Mouse (Mus musculus) CH12.LX (cell line): ENCODE data around the gene Zfhx3. TPM values are rescaled to one million over a fixed set of nuclear protein-coding genes. Genes with fewer than 3 reads are reported as not detected.

Experiments used
- DNase-seq: peaks from one replicate; pipeline ENCODE4 v3.0.0-alpha.2; 2013; ENCODE audit errors: extremely low read depth
- H3K27ac ChIP-seq: 2 replicates; pipeline ENCODE4 v1.5.1; 2012; ENCODE audit warnings: low read depth, mild to moderate bottlenecking, control low read depth, moderate library complexity; ENCODE audit not compliant: insufficient read depth
- H3K27me3 ChIP-seq: replicated peaks from 2 replicates; pipeline ENCODE3; 2012; ENCODE audit warnings: inconsistent platforms
- H3K36me3 ChIP-seq, 2 experiments: replicated peaks in 1 of 2; 2 replicates each; pipeline versions ENCODE3 to v1.6.1; 2012; ENCODE audit warnings: inconsistent platforms in 1 of 2, low read length in 1 of 2, mild to moderate bottlenecking in 1 of 2, mixed read lengths in 1 of 2, moderate library complexity in 1 of 2; ENCODE audit not compliant: control insufficient read depth in 1 of 2, insufficient read depth in 1 of 2
- H3K4me1 ChIP-seq, 2 experiments: 2 replicates each; pipeline ENCODE4 v1.6.1; 2012; ENCODE audit warnings: inconsistent platforms in 1 of 2, moderate library complexity in 1 of 2; ENCODE audit not compliant: insufficient read depth in 2 of 2, control insufficient read depth in 1 of 2
- H3K4me2 ChIP-seq: 2 replicates; pipeline ENCODE4 v1.6.1; 2012; ENCODE audit warnings: low read depth, mild to moderate bottlenecking, control low read depth; ENCODE audit not compliant: poor library complexity, insufficient read depth, severe bottlenecking
- H3K4me3 ChIP-seq, 3 experiments: fragments of 150-350 bp in 1 of 3; sonication (generic) in 1 of 3; replicated peaks in 1 of 3; 2 replicates each; pipeline versions ENCODE3 to v1.5.1; 2011 to 2012; ENCODE audit warnings: low read depth in 2 of 3, low read length in 2 of 3, mild to moderate bottlenecking in 2 of 3, moderate library complexity in 2 of 3, control low read depth in 1 of 3, improper control_type of control experiment in 1 of 3, inconsistent platforms in 1 of 3, mixed read lengths in 1 of 3; ENCODE audit not compliant: poor library complexity in 1 of 3
- H3K79me2 ChIP-seq: replicated peaks from 2 replicates; pipeline ENCODE4 v1.6.1; 2012; ENCODE audit warnings: mild to moderate bottlenecking, moderate library complexity; ENCODE audit not compliant: control insufficient read depth, poor library complexity, insufficient read depth, severe bottlenecking; ENCODE audit errors: extremely low read depth
- H3K9ac ChIP-seq: 2 replicates; pipeline ENCODE4 v1.6.1; 2012; ENCODE audit warnings: low read depth, mild to moderate bottlenecking, control low read depth, moderate library complexity; ENCODE audit not compliant: insufficient read depth
- H3K9me3 ChIP-seq: replicated peaks from 2 replicates; pipeline ENCODE3; 2012; ENCODE audit warnings: low read length, inconsistent platforms, mixed read lengths
- BHLHE40 ChIP-seq: IDR thresholded peaks from 2 replicates; pipeline ENCODE4 v1.6.1; 2011; ENCODE audit warnings: mild to moderate bottlenecking, low read depth, low read length, improper control_type of control experiment
- CHD1 ChIP-seq: IDR thresholded peaks from 2 replicates; pipeline ENCODE4 v1.6.1; 2012; ENCODE audit warnings: low read depth, low read length, improper control_type of control experiment, inconsistent platforms
- CHD2 ChIP-seq: IDR thresholded peaks from 2 replicates; pipeline ENCODE4 v1.6.1; 2011; ENCODE audit warnings: low read length, improper control_type of control experiment
- E2F4 ChIP-seq: IDR thresholded peaks from 2 replicates; pipeline ENCODE4 v1.6.1; 2011; ENCODE audit warnings: low read depth, low read length, improper control_type of control experiment; ENCODE audit not compliant: insufficient replicate concordance
- ELF1 ChIP-seq: IDR thresholded peaks from 2 replicates; pipeline ENCODE4 v1.6.1; 2014; ENCODE audit warnings: low read depth, mild to moderate bottlenecking, inconsistent platforms, low read length, improper control_type of control experiment
- EP300 ChIP-seq: IDR thresholded peaks from 2 replicates; pipeline ENCODE4 v1.6.1; 2011; ENCODE audit warnings: low read length, improper control_type of control experiment
- GABPA ChIP-seq: IDR thresholded peaks from 2 replicates; pipeline ENCODE4 v1.6.1; 2012; ENCODE audit warnings: low read depth, low read length, improper control_type of control experiment, inconsistent platforms; ENCODE audit not compliant: insufficient replicate concordance
- HCFC1 ChIP-seq: IDR thresholded peaks from 2 replicates; pipeline ENCODE4 v1.6.1; 2012; ENCODE audit warnings: low read depth, mild to moderate bottlenecking, inconsistent platforms, low read length, improper control_type of control experiment
- IRF4 ChIP-seq: IDR thresholded peaks from 2 replicates; pipeline ENCODE4 v1.6.1; 2014; ENCODE audit warnings: low read depth, mild to moderate bottlenecking, inconsistent platforms, low read length, improper control_type of control experiment
- JUN ChIP-seq: IDR thresholded peaks from 2 replicates; pipeline ENCODE4 v1.6.1; 2011; ENCODE audit warnings: low read depth, mild to moderate bottlenecking, low read length, improper control_type of control experiment, moderate library complexity; ENCODE audit not compliant: insufficient read depth
- JUND ChIP-seq: conservative IDR thresholded peaks from 2 replicates; pipeline ENCODE4 v1.6.1; 2011; ENCODE audit warnings: low read depth, low read length, improper control_type of control experiment
- MAZ ChIP-seq: IDR thresholded peaks from 2 replicates; pipeline ENCODE4 v1.6.1; 2012; ENCODE audit warnings: low read depth, mild to moderate bottlenecking, inconsistent platforms, low read length, improper control_type of control experiment, moderate library complexity
- MXI1 ChIP-seq: IDR thresholded peaks from 2 replicates; pipeline ENCODE4 v1.6.1; 2011; ENCODE audit warnings: mild to moderate bottlenecking, low read depth, low read length, improper control_type of control experiment
- MYC ChIP-seq: IDR thresholded peaks from 2 replicates; pipeline ENCODE4 v1.6.1; 2011; ENCODE audit warnings: low read depth, mild to moderate bottlenecking, improper control_type of control experiment, low read length
- NELFE ChIP-seq: IDR thresholded peaks from 2 replicates; pipeline ENCODE4 v1.6.1; 2011; ENCODE audit warnings: low read depth, low read length, improper control_type of control experiment
- NRF1 ChIP-seq: IDR thresholded peaks from 2 replicates; pipeline ENCODE4 v1.6.1; 2014; ENCODE audit warnings: low read depth, mild to moderate bottlenecking, inconsistent platforms, low read length, improper control_type of control experiment, moderate library complexity
- PAX5 ChIP-seq: IDR thresholded peaks from 2 replicates; pipeline ENCODE4 v1.6.1; 2012; ENCODE audit warnings: low read length, inconsistent platforms, mixed read lengths
- RAD21 ChIP-seq: IDR thresholded peaks from 2 replicates; pipeline ENCODE4 v1.6.1; 2011; ENCODE audit warnings: low read depth, mild to moderate bottlenecking, low read length, improper control_type of control experiment, moderate library complexity
- RCOR1 ChIP-seq: conservative IDR thresholded peaks from 2 replicates; pipeline ENCODE4 v1.6.1; 2012; ENCODE audit warnings: low read depth, mild to moderate bottlenecking, inconsistent platforms, low read length, improper control_type of control experiment
- TBP ChIP-seq: conservative IDR thresholded peaks from 2 replicates; pipeline ENCODE4 v1.6.1; 2011; ENCODE audit warnings: low read depth, low read length, improper control_type of control experiment
- UBTF ChIP-seq: IDR thresholded peaks from 2 replicates; pipeline ENCODE4 v1.6.1; 2012; ENCODE audit warnings: low read depth, mild to moderate bottlenecking, inconsistent platforms, low read length, improper control_type of control experiment, moderate library complexity
- USF1 ChIP-seq: IDR thresholded peaks from 2 replicates; pipeline ENCODE4 v1.6.1; 2014; ENCODE audit warnings: low read depth, mild to moderate bottlenecking, inconsistent platforms, low read length, improper control_type of control experiment
- ZC3H11A ChIP-seq: IDR thresholded peaks from 2 replicates; pipeline ENCODE4 v1.6.1; 2012; ENCODE audit warnings: low read depth, mild to moderate bottlenecking, inconsistent platforms, low read length, improper control_type of control experiment
- ZKSCAN1 ChIP-seq: IDR thresholded peaks from 2 replicates; pipeline ENCODE4 v1.6.1; 2012; ENCODE audit warnings: low read depth, inconsistent platforms, low read length, improper control_type of control experiment, borderline replicate concordance
- ZMIZ1 ChIP-seq: IDR thresholded peaks from 2 replicates; pipeline ENCODE4 v1.6.1; 2012; ENCODE audit warnings: low read depth, mild to moderate bottlenecking, inconsistent platforms, low read length, improper control_type of control experiment
- dilution Hi-C: fragments of 300-500 bp; cut with MboI; formaldehyde crosslinking; loops from 2 replicates; pipeline ENCODE4 v1.14.3; 2020; ENCODE audit warnings: low sequenced_read_pairs; ENCODE audit not compliant: extremely low pct_unique_long_range_greater_than_20kb, extremely low pct_ligation_motif_present
- in situ Hi-C: fragments of 300-500 bp; cut with MboI; formaldehyde crosslinking; loops from 3 replicates; pipeline ENCODE4 v1.14.3; 2019; ENCODE audit warnings: low sequenced_read_pairs, low pct_ligation_motif_present, low pct_unique_long_range_greater_than_20kb, mixed read lengths
- polyA plus RNA-seq: library from polyadenylated mRNA; unstranded; fragments of >175 nt; gene quantifications from 2 replicates; pipeline ENCODE4 v1.2.1, GENCODE M21; 2012; ENCODE audit warnings: low read depth; ENCODE audit not compliant: insufficient read length
- total RNA-seq, 2 experiments: library from RNA; depleted of rRNA; stranded (reverse); fragments of 300-350 nt in 1 of 2; fragments of >200 nt in 1 of 2; gene quantifications; 2 replicates each; pipeline ENCODE4 v1.2.3; 2012 to 2014

The Zfhx3 gene
- total and polyA plus RNA-seq, 3 experiments, result 0.05 to 0.76 (median 0.68) TPM

- H3K36me3 ChIP-seq, result no peaks in the 10 kb centered on the region
- no peak overlapping the region for H3K4me3 ChIP-seq
- H3K27ac ChIP-seq, result no peak overlapping the region
- H3K4me2 ChIP-seq, result no peak overlapping the region
- peaks cover 2% of the 10 kb centered on the region for H3K9me3 ChIP-seq
- no peak overlapping the region for H3K9ac ChIP-seq
- TF ChIP-seq NELFE (no peak), ELF1 (no peak), NRF1 (no peak), JUN (no peak), TBP (no peak), MAZ (no peak), RCOR1 (no peak), MXI1 (no peak), E2F4 (no peak), HCFC1 (no peak), MYC (no peak)
- TF ChIP-seq, all 38 proteins: peak for 0
- Histone ChIP-seq H3K27me3 (no peaks in the 10 kb centered on the region), H3K79me2 (no peaks in the 10 kb centered on the region), H3K4me1 (peaks cover 0 to 9% of the 10 kb centered on the region in 2 experiments; a peak in 1 of 4 replicates)
- DNase-seq, result no peak
- in situ Hi-C loops, result no loop called here
- dilution Hi-C loops, result no loop called here
These were observed 885.0 kb downstream of the Zfhx3 start for GRCm38 (mm10) chr8:108827428-108827827.

- in situ Hi-C loops (no loop called here), dilution Hi-C loops (no loop called here)
- no peak overlapping the region for H3K9ac ChIP-seq
These were observed 886.9 kb downstream of the Zfhx3 start for GRCm38 (mm10) chr8:108829305-108829717.

More at GRCm38 (mm10) chr8:108829305-108829717, 886.9 kb downstream of the Zfhx3 start:
- no peak for TF ChIP-seq ZKSCAN1
- TF ChIP-seq MAZ, result no peak
- no peak for TF ChIP-seq CHD1
- TF ChIP-seq ZC3H11A, result no peak
- TF ChIP-seq GABPA, result no peak
- no peak for TF ChIP-seq UBTF
- no peak for TF ChIP-seq JUN
- TF ChIP-seq RAD21, result no peak
- TF ChIP-seq ZMIZ1, result no peak
- TF ChIP-seq JUND, result no peak
- TF ChIP-seq HCFC1, result no peak
- no peak for TF ChIP-seq PAX5
- no peak for TF ChIP-seq USF1
- no peak for TF ChIP-seq IRF4
- no peak for TF ChIP-seq BHLHE40
- no peak for TF ChIP-seq CHD2
- TF ChIP-seq EP300, result no peak
- no peak for TF ChIP-seq NELFE
- no peak for TF ChIP-seq MXI1
- peaks cover 0 to 9% of the 10 kb centered on the region in 2 experiments; a peak in 1 of 4 replicates for H3K4me1 ChIP-seq
- H3K4me2 ChIP-seq, result no peak overlapping the region
- H3K79me2 ChIP-seq, result no peaks in the 10 kb centered on the region
- H3K9me3 ChIP-seq, result peaks cover 2% of the 10 kb centered on the region
- H3K27ac ChIP-seq, result no peak overlapping the region
- no peaks in the 10 kb centered on the region for H3K27me3 ChIP-seq
- DNase-seq, result no peak
- no peaks in the 10 kb centered on the region for H3K36me3 ChIP-seq
- no peak overlapping the region for H3K4me3 ChIP-seq
